ENCODE assay signal across 8 mouse cellular contexts in genomic region chr16:92761968-92762521, GRCm38 (mm10).
DNase-seq lines count a peak whose midpoint lies in the region; ATAC-seq and TF ChIP-seq lines count a peak whose summit lies in the region.

No protein-coding gene starts in this region.

- H3K27me3 ChIP-seq in heart, embryonic 14.5 days (ENCODE audit: control insufficient read depth, insufficient read depth, low read length): peaks cover 9% of the 10 kb centered on the region; the same call in 1 of the 2 replicates
- H3K27me3 ChIP-seq in thymus, adult 2 months (ENCODE audit: control insufficient read depth, insufficient read depth, low read length): no peaks in the 10 kb centered on the region

- TF ChIP-seq CTCF in thymus, adult 2 months (IDR thresholded peaks at IDR 0.05; ENCODE audit: borderline replicate concordance, control insufficient read depth, extremely low read depth, insufficient read depth, low read length, poor library complexity): no peak

- H3K4me1 ChIP-seq in heart, embryonic 14.5 days (ENCODE audit: control insufficient read depth in 2 of 2, insufficient read depth in 2 of 2, low read length in 2 of 2): peaks cover 0 to 9% of the 10 kb centered on the region in 2 experiments; a peak in 1 of 4 replicates
- peaks cover 69% of the 10 kb centered on the region for H3K4me1 ChIP-seq in thymus, adult 2 months (replicated peaks; ENCODE audit: control insufficient read depth, insufficient read depth, low read length)

- WGBS in heart, embryonic 14.5 days: 15% methylated on average over 15 of the region's 15 CpGs
- 53% methylated on average over 15 of the region's 15 CpGs for WGBS in thymus, adult 2 months

- H3K27ac ChIP-seq in heart, embryonic 14.5 days (replicated peaks in 1 of 2; ENCODE audit: control insufficient read depth in 1 of 2, insufficient read depth in 1 of 2, low read depth in 2 of 2, low read length in 2 of 2): no peak overlapping the region
- H3K27ac ChIP-seq in thymus, adult 2 months (ENCODE audit: control insufficient read depth, insufficient read depth, low read length): peak overlapping the region; percentile 83

- intact Hi-C loops in heart, postnatal 10 days (cut with DNase I): no loop called here

- no peaks in the 10 kb centered on the region for H3K9me3 ChIP-seq in heart, embryonic 14.5 days (ENCODE audit: control insufficient read depth, low read length)

- no peaks in the 10 kb centered on the region for H3K36me3 ChIP-seq in heart, embryonic 14.5 days (ENCODE audit: control insufficient read depth, insufficient read depth, low read length)
- no peaks in the 10 kb centered on the region for H3K36me3 ChIP-seq in thymus, adult 2 months (ENCODE audit: control insufficient read depth, insufficient read depth, low read length)

- no peak for DNase-seq in heart, adult 11 months
- no peak for DNase-seq in thymus, adult 2 months
- no peak for DNase-seq in thymus, postnatal 25 days
- peak; percentile 29 to 52 for DNase-seq in heart, postnatal 10 days
- DNase-seq in B cell, adult 2 months: no peak
- DNase-seq in neural tube, embryonic 10.5 days (ENCODE audit: extremely low spot score, low spot score): no peak
- DNase-seq in urinary bladder, postnatal 36 days (ENCODE audit: low spot score in 2 of 2): no peak

- no peak overlapping the region for H3K9ac ChIP-seq in heart, embryonic 14.5 days (ENCODE audit: low read length)

- ATAC-seq in heart, embryonic 14.5 days (ENCODE audit: insufficient number of reproducible peaks, insufficient read depth, low FRiP score, low read depth): no peak

- H3K4me2 ChIP-seq in heart, embryonic 14.5 days (ENCODE audit: low read length): peak overlapping the region; percentile 41

- TF ChIP-seq POLR2A in thymus, adult 2 months (IDR thresholded peaks at IDR 0.05; ENCODE audit: control insufficient read depth, extremely low read depth, insufficient read depth, low read length, poor library complexity): no peak

- H3K4me3 ChIP-seq in heart, embryonic 14.5 days (ENCODE audit: control insufficient read depth in 1 of 2, insufficient read depth in 1 of 2, low read depth in 1 of 2, low read length in 2 of 2): no peak overlapping the region
- H3K4me3 ChIP-seq in thymus, adult 2 months (ENCODE audit: control insufficient read depth, insufficient read depth, low read length): 0 out of 2 replicates have a peak overlapping the region, but pooled peaks have one; percentile 0

Comparison
In these comparisons a context has a peak if more than half of its experiments do, and no peak if none do; other contexts are left out.
1. DNase-seq: peak in heart, postnatal 10 days (2 of 2); none in heart, adult 11 months (single experiment), thymus, adult 2 months (single experiment), thymus, postnatal 25 days (single experiment), B cell, adult 2 months (0 of 2), neural tube, embryonic 10.5 days (single experiment) and urinary bladder, postnatal 36 days (0 of 2).